Mouse (Mus musculus) midbrain, embryonic 12.5 days (tissue): ENCODE data around the gene Kcnh6. TPM values are rescaled to one million over a fixed set of nuclear protein-coding genes. Genes with fewer than 3 reads are reported as not detected.
"Not testable (repeated sequence)": the region's sequence is repeated elsewhere in the genome, so short reads cannot be mapped to it uniquely, and the experiment has no call there.

Experiments
- ATAC-seq: fragments of 200-750 bp; cut with Nextera tagmentation; 2 replicates; pipeline ENCODE4 v1.8.0; 2017; ENCODE audit warnings: low read depth, moderate TSS enrichment, moderate library complexity; ENCODE audit not compliant: low FRiP score
- H3K27ac ChIP-seq: fragments of 300-500 bp; sonication (generic); replicated peaks from 2 replicates; pipeline ENCODE4 v1.5.1; 2016; ENCODE audit warnings: mild to moderate bottlenecking
- H3K27me3 ChIP-seq: fragments of 300-500 bp; sonication (generic); 2 replicates; pipeline ENCODE4 v1.6.1; 2016; ENCODE audit warnings: mild to moderate bottlenecking
- H3K36me3 ChIP-seq: fragments of 300-500 bp; sonication (generic); 2 replicates; pipeline ENCODE4 v1.6.1; 2016
- H3K4me1 ChIP-seq: fragments of 300-500 bp; sonication (generic); 2 replicates; pipeline ENCODE4 v1.6.1; 2016
- H3K4me2 ChIP-seq: fragments of 300-500 bp; sonication (generic); replicated peaks from 2 replicates; pipeline ENCODE4 v1.6.1; 2016; ENCODE audit warnings: mild to moderate bottlenecking, moderate library complexity
- H3K4me3 ChIP-seq: fragments of 300-500 bp; sonication (generic); 2 replicates; pipeline ENCODE4 v1.5.1; 2016; ENCODE audit warnings: mild to moderate bottlenecking
- H3K9ac ChIP-seq: fragments of 300-500 bp; sonication (generic); replicated peaks from 2 replicates; pipeline ENCODE4 v1.6.1; 2016; ENCODE audit warnings: mild to moderate bottlenecking, moderate library complexity
- H3K9me3 ChIP-seq: fragments of 300-500 bp; sonication (generic); 2 replicates; pipeline ENCODE4 v1.6.1; 2016; ENCODE audit warnings: mild to moderate bottlenecking
- WGBS: fragments of 180-500 bp; shearing (Covaris S2); methylation state at CpG from one replicate; pipeline ENCODE4 v1.1.7; 2016; 5-methylcytosine and 5-hydroxymethylcytosine counted together
- polyA plus RNA-seq: library from polyadenylated mRNA; unstranded; fragments of >200 nt; fragmentation: Nextera tagmentation; extraction: Ambion mirVana; gene quantifications from 2 replicates; pipeline ENCODE4 v1.2.1, GENCODE M21; 2016

Kcnh6 gene
- polyA plus RNA-seq, 1 experiment from 2014 or later = 0.56 TPM

- H3K27me3 ChIP-seq, H3K9me3 ChIP-seq, ATAC-seq, H3K36me3 ChIP-seq, H3K4me1 ChIP-seq: not testable (repeated sequence)
- H3K4me3 ChIP-seq = peak overlapping the region; percentile 87
- 16% methylated on average over 23 of the region's 23 CpGs for WGBS
- H3K4me2 ChIP-seq = peak overlapping the region; percentile 74
- peak overlapping the region; percentile 82 for H3K9ac ChIP-seq
- H3K27ac ChIP-seq = 0 out of 2 replicates have a peak overlapping the region, but pooled peaks have one; percentile 71
These were observed 58.7 kb downstream of the Kcnh6 start for GRCm38 (mm10) chr11:106066616-106067015.

- Histone ChIP-seq H3K27me3 (no peaks in the 10 kb centered on the region), H3K9me3 (no peaks in the 10 kb centered on the region), H3K4me3 (no peak overlapping the region), H3K9ac (no peak overlapping the region), H3K4me1 (no peaks in the 10 kb centered on the region), H3K36me3 (peaks cover 21% of the 10 kb centered on the region), H3K27ac (no peak overlapping the region), H3K4me2 (no peak overlapping the region)
- ATAC-seq = no peak
- 87% methylated on average over 3 of the region's 3 CpGs for WGBS
These were observed 65.8 kb downstream of the Kcnh6 start for GRCm38 (mm10) chr11:106073774-106074173.

GRCm38 (mm10) chr11:106076321-106076720 lies 68.4 kb downstream of the Kcnh6 start:
- no peak overlapping the region for H3K27ac ChIP-seq
- H3K36me3 ChIP-seq = peaks cover 21% of the 10 kb centered on the region
- H3K27me3 ChIP-seq = no peaks in the 10 kb centered on the region
- ATAC-seq = no peak
- H3K9ac ChIP-seq = no peak overlapping the region
- no peaks in the 10 kb centered on the region for H3K4me1 ChIP-seq
- H3K4me2 ChIP-seq = no peak overlapping the region
- no peaks in the 10 kb centered on the region for H3K9me3 ChIP-seq
- no peak overlapping the region for H3K4me3 ChIP-seq
- 11% methylated on average over 4 of the region's 4 CpGs for WGBS

Other genes starting within 250 kb of the Kcnh6 start
- gene Cyb561, start 54.8 kb upstream of the Kcnh6 start, polyA plus RNA-seq = 13.2 and 16.3 TPM in 2 replicates
- 1.2 and 1.4 TPM in 2 replicates for gene Ace, start 40.2 kb upstream of the Kcnh6 start, polyA plus RNA-seq
- not detected in 2 replicates for gene Ace3, start 13.4 kb upstream of the Kcnh6 start, polyA plus RNA-seq
- 122 and 126 TPM in 2 replicates for gene Dcaf7, start 28.7 kb downstream of the Kcnh6 start, polyA plus RNA-seq
- 9.8 and 10.4 TPM in 2 replicates for gene Taco1, start 57.9 kb downstream of the Kcnh6 start, polyA plus RNA-seq
- gene Map3k3, start 76.5 kb downstream of the Kcnh6 start, polyA plus RNA-seq = 25.4 and 25.8 TPM in 2 replicates
- gene Gm10840, start 152.7 kb downstream of the Kcnh6 start, polyA plus RNA-seq = 0.78 TPM in 1 of 2 replicates, not detected in the other
- gene Limd2, start 152.7 kb downstream of the Kcnh6 start, polyA plus RNA-seq = 278 and 309 TPM in 2 replicates
- 33.6 and 40.9 TPM in 2 replicates for gene Strada, start 194.0 kb downstream of the Kcnh6 start, polyA plus RNA-seq
- 79.2 and 85.9 TPM in 2 replicates for gene Ccdc47, start 208.2 kb downstream of the Kcnh6 start, polyA plus RNA-seq
- gene Ddx42, start 208.8 kb downstream of the Kcnh6 start, polyA plus RNA-seq = 113 and 120 TPM in 2 replicates
- gene Ftsj3, start 248.0 kb downstream of the Kcnh6 start, polyA plus RNA-seq = 56.5 and 58.0 TPM in 2 replicates
- 321 and 324 TPM in 2 replicates for gene Psmc5, start 248.0 kb downstream of the Kcnh6 start, polyA plus RNA-seq